Mouse (Mus musculus) monocyte, adult 59 days (primary cell): Measurements from ENCODE around the gene Olfr716. TPM values are rescaled to one million over a fixed set of nuclear protein-coding genes. Genes with fewer than 3 reads are reported as not detected.

Source experiments
- total RNA-seq, 2 experiments: library from RNA; stranded (reverse); gene quantifications; one replicate each; pipeline ENCODE4 v1.2.4; 2023

The Olfr716 gene
- total RNA-seq = not detected

DNA sequence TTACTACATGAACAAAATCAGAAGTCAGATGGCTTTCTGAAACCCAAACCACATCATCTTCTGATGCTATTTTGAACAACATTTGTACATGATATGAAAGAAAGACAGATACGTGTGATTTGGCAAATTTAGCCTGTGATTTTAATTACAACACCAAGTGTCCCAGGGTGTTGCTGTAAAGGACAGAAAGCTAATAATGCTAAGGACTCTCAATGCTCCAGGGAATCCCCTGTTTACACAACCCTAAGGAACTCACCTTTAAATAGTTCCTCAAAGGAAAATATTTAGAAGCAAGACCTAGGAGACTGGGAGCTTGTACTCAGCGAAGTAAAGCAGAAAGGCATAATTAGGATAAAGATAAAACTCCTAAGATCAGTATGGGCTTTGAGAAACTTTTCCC, at the start of gene Olfr716:
TSS of gene Olfr716 (plus strand) at position 301 of the 400 bp plus-strand sequence.

DNA sequence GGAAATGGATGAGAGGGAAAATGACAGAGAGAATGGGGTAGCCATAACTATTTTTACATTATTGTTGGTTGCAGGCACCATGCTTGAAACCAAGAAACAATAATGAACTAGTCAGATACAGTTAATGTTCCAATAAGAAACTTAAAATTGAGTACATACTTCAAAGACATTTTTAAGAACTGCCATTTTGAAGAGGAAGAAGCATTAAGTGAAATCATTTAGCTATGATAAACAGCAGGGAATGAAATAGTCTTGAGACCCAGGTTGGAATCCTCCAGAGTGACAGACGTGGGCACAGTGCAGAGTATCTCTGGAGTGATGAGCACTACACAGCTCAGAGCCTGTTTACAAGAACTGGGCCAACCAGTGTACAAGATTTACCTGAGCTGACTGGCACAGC, 45.2 kb upstream of the Olfr716 start, which contains the start of gene Olfr17:
TSS of gene Olfr17 (plus strand) at position 301 of the 400 bp plus-strand sequence.

DNA sequence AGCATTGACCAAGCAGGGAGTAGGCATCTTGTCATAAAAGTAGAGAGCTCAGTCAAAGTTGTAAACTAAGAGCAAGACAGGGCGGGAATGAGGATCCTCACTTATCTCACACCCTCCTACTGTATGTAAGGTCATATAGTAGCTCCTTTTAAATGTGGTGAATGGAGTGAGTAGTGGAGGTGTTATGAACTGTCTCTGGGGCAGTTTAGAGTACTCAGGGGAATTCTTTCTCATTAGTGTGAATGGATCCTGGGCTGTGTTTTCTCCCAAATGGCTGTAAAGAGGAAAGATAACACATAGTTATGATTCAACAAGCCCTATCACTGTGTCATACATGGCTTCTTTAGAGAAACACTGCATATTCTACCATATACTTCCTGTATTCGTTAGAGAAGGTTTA, 27.9 kb upstream of the Olfr716 start, which contains the start of gene Olfr715b:
TSS of gene Olfr715b (minus strand) at position 101 of the 400 bp plus-strand sequence.

DNA sequence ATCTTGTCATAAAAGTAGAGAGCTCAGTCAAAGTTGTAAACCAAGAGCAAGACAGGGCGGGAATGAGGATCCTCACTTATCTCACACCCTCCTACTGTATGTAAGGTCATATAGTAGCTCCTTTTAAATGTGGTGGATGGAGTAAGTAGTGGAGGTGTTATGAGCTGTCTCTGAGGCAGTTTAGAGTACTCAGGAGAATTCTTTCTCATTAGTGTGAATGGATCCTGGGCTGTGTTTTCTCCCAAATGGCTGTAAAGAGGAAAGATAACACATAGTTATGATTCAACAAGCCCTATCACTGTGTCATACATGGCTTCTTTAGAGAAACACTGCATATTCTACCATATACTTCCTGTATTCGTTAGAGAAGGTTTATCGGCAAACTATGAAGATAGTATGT, 7.1 kb upstream of the Olfr716 start, which contains the start of gene Olfr715:
TSS of gene Olfr715 (minus strand) at position 101 of the 400 bp plus-strand sequence.

DNA sequence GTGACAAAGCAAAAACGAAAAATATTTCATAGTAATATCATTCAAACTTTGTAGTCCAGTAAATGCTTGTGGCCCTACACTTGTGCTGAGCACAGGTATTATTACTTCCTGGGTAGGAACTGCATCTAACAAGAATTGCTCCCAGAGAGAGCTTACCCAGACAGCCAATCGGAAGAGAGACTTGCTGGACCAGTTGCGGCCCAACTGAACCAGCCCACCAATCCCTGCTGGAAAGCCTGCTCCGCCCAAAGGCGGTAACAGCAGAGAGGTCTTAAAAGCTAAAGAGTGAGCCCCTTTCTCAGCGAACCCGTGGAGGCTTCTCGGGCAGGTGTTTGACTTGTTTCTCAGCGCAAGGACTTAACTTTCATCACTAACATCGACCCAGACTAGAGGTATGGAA, 28.6 kb downstream of the Olfr716 start, which contains the start of gene Nlrp14:
TSS of gene Nlrp14 (plus strand) at position 301 of the 400 bp plus-strand sequence.

Other genes with a start within 250 kb of the Olfr716 start
- not detected for gene Olfr707, start 237.1 kb upstream of the Olfr716 start, total RNA-seq
- gene Olfr1532-ps1, start 230.3 kb upstream of the Olfr716 start, total RNA-seq = not detected
- gene Olfr709-ps1, start 206.1 kb upstream of the Olfr716 start, total RNA-seq = under 1 TPM; 0.09 to 0.13 TPM
- not detected for gene Olfr710, start 190.0 kb upstream of the Olfr716 start, total RNA-seq
- gene Olfr6, start 174.4 kb upstream of the Olfr716 start, total RNA-seq = not detected
- not detected for gene Olfr711, start 162.9 kb upstream of the Olfr716 start, total RNA-seq
- gene Olfr2, start 132.3 kb upstream of the Olfr716 start, total RNA-seq = not detected
- not detected for gene Olfr713, start 107.2 kb upstream of the Olfr716 start, total RNA-seq
- not detected for gene Olfr714, start 67.3 kb upstream of the Olfr716 start, total RNA-seq
- gene Olfr17, start 45.1 kb upstream of the Olfr716 start, total RNA-seq = not detected
- not detected for gene Olfr715b, start 28.0 kb upstream of the Olfr716 start, total RNA-seq
- not detected for gene Olfr715, start 7.2 kb upstream of the Olfr716 start, total RNA-seq
- not detected for gene Nlrp14, start 28.7 kb downstream of the Olfr716 start, total RNA-seq
- not detected for gene Rbmxl2, start 71.1 kb downstream of the Olfr716 start, total RNA-seq
- gene Syt9, start 232.4 kb downstream of the Olfr716 start, total RNA-seq = not detected